Mouse (Mus musculus) forebrain, postnatal 0 days (tissue): Measurements from ENCODE around the gene Cdk5rap2. TPM values are rescaled to one million over a fixed set of nuclear protein-coding genes. Genes with fewer than 3 reads are reported as not detected.
A peak's percentile ranks its signal among the peaks of the same experiment; 100 is the strongest.

Source experiments
- ATAC-seq: fragments of 200-750 bp; cut with Nextera tagmentation; 2 replicates; pipeline ENCODE4 v1.8.0; 2017; ENCODE audit warnings: mild to moderate bottlenecking, moderate library complexity
- DNase-seq: peaks from one replicate; pipeline ENCODE4 v3.0.0-alpha.2; 2015
- H3K27ac ChIP-seq: fragments of 300-500 bp; sonication (generic); 2 replicates; pipeline ENCODE4 v1.5.1; 2014; ENCODE audit warnings: low read depth, mild to moderate bottlenecking, antibody characterized with exemption, low read length, moderate library complexity, mixed read lengths
- H3K27me3 ChIP-seq: fragments of 300-500 bp; sonication (generic); 2 replicates; pipeline ENCODE4 v1.6.1; 2014; ENCODE audit warnings: mild to moderate bottlenecking, low read length, mixed read lengths; ENCODE audit not compliant: insufficient read depth
- H3K36me3 ChIP-seq: fragments of 300-500 bp; sonication (generic); 2 replicates; pipeline ENCODE4 v1.6.1; 2014; ENCODE audit warnings: mild to moderate bottlenecking, moderate library complexity; ENCODE audit not compliant: insufficient read depth
- H3K4me1 ChIP-seq: fragments of 300-500 bp; sonication (generic); 2 replicates; pipeline ENCODE4 v1.6.1; 2014; ENCODE audit warnings: antibody characterized with exemption; ENCODE audit not compliant: insufficient read depth
- H3K4me2 ChIP-seq: fragments of 300-500 bp; sonication (generic); 2 replicates; pipeline ENCODE4 v1.6.1; 2014; ENCODE audit warnings: low read depth, mild to moderate bottlenecking, moderate library complexity
- H3K4me3 ChIP-seq: fragments of 300-500 bp; sonication (generic); 2 replicates; pipeline ENCODE4 v1.5.1; 2014; ENCODE audit warnings: low read depth, low read length, mixed read lengths
- H3K9ac ChIP-seq: fragments of 300-500 bp; sonication (generic); 2 replicates; pipeline ENCODE4 v1.6.1; 2014; ENCODE audit warnings: mild to moderate bottlenecking
- H3K9me3 ChIP-seq: fragments of 300-500 bp; sonication (generic); 2 replicates; pipeline ENCODE4 v1.6.1; 2016; ENCODE audit warnings: low read length
- CTCF ChIP-seq: sonication (generic); IDR thresholded peaks from 2 replicates; pipeline ENCODE4 v1.5.1; 2016; ENCODE audit warnings: antibody characterized with exemption, control low read depth, low read depth
- WGBS: fragments of 180-500 bp; shearing (Covaris S2); extraction: QIAGEN DNeasy Blood & Tissue Kit; methylation state at CpG from one replicate; pipeline ENCODE4 v1.1.7; 2014; 5-methylcytosine and 5-hydroxymethylcytosine counted together
- polyA plus RNA-seq: library from polyadenylated mRNA; unstranded; fragments of >200 nt; fragmentation: Nextera tagmentation; extraction: Ambion mirVana; gene quantifications from 2 replicates; pipeline ENCODE4 v1.2.1, GENCODE M21; 2015
- total RNA-seq: library from RNA; depleted of rRNA; stranded (reverse); fragments of >200 nt; gene quantifications from 2 replicates; pipeline ENCODE4 v1.2.3, GENCODE M21; 2014; rRNA removed

Cdk5rap2 gene
- total and polyA plus RNA-seq, 2 experiments from 2014 or later: 6.1 to 16.7 TPM

DNA sequence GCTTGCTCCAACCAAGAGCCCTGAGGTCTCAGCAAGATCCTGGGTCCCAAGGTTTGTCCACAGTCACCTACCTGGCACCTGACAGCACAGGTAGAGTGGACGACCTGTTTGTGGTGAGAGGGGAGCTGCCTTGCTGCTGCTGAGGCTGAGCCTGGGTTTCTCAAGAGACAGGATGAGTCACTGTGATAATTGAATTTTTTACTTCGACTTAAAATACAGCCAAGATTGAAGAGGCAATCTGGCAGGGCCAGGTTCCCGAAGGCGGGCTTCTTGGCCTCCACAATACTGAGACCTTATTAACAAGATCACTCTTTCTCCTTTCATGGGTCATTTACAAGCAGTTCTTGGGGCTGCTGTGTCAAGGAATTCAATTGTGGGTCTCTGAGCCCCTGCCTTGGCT lies 190.5 kb downstream of the Cdk5rap2 start:
- TF ChIP-seq CTCF: no peak
- Histone ChIP-seq H3K9ac (no peak overlapping the region), H3K9me3 (no peaks in the 10 kb centered on the region), H3K4me1 (0 out of 2 replicates have a peak, but pooled peaks cover 3% of the 10 kb centered on the region), H3K4me3 (no peak overlapping the region), H3K4me2 (no peak overlapping the region), H3K36me3 (peaks cover 31% of the 10 kb centered on the region), H3K27ac (no peak overlapping the region), H3K27me3 (no peaks in the 10 kb centered on the region)
- ATAC-seq: 0 out of 2 replicates have a peak, but pooled peaks have one; percentile 8
- 57% methylated on average over 4 of the region's 4 CpGs for whole genome bisulfite sequencing
- no peak for DNase-seq

DNA sequence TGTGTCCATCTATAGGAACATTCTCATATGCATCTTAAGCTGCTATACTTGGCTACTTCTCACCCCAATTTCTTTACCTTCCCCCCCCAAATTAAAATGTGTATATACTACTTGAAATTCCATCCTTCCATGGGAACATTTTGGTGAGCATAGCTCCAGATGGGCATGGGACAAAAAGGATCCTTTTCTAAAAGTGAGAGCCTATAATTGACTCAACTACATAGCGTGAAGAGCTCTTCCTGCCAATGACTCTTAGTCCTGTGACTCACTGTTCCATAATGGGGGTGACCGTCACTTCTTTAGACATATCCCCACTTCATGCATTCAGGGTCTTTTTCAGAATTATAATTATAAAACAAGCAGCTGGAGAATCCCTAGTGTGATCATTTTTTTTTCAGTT lies 224.3 kb downstream of the Cdk5rap2 start:
- H3K27me3 ChIP-seq: no peaks in the 10 kb centered on the region
- no peak overlapping the region for H3K9ac ChIP-seq
- no peak overlapping the region for H3K27ac ChIP-seq
- DNase-seq (peak; percentile 14), ATAC-seq (peak; percentile 77)
- 80% methylated on average over 2 of the region's 2 CpGs for WGBS
- no peak overlapping the region for H3K4me3 ChIP-seq
- H3K4me2 ChIP-seq: no peak overlapping the region
- H3K4me1 ChIP-seq: no peaks in the 10 kb centered on the region
- no peaks in the 10 kb centered on the region for H3K36me3 ChIP-seq
- H3K9me3 ChIP-seq: no peaks in the 10 kb centered on the region
- no peak for TF ChIP-seq CTCF

Other genes starting within 250 kb of the Cdk5rap2 start
- 60.3 and 64.9 TPM in 2 replicates for gene Megf9, start 124.6 kb upstream of the Cdk5rap2 start, total RNA-seq
- gene Megf9, start 124.6 kb upstream of the Cdk5rap2 start, polyA plus RNA-seq: 28.8 and 35.4 TPM in 2 replicates